Mouse (Mus musculus): ENCODE data around the gene Trim58. TPM values are rescaled to one million over a fixed set of nuclear protein-coding genes. Genes with fewer than 3 reads are reported as not detected.

Trim58 gene
- total and polyA plus RNA-seq, 2 experiments from 2014 or later, result 0.19 TPM; not detected in 1

DNA sequence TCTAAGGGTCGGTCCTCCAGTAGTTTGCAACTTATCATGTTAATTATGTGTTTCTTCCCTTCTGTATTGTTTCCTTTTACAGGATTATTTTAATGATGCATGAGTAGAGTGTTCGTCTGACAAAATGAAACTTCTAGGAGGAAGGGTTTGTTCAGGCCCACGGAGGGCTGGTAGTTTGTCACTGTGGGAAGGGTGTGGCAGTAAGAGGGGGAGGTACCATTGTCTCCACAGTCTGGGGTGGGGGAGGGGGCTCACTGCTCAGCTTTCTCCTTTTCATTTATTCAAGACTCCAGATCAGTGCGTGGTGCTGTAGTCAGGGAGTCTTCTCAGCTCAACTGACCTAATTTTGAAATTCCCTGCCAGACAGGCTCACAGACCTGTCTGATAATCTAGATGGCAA, 14.1 kb upstream of the Trim58 start:
- WGBS, result 46% methylated on average over 4 of the region's 4 CpGs
- ATAC-seq (no peak), DNase-seq (no peak)
- no peaks in the 10 kb centered on the region for H3K27me3 ChIP-seq (ENCODE audit: insufficient read depth, low read length)
- H3K4me3 ChIP-seq (ENCODE audit: low read depth, low read length), result no peak overlapping the region
- no peaks in the 10 kb centered on the region for H3K9me3 ChIP-seq (ENCODE audit: low read length)
- H3K4me1 ChIP-seq (ENCODE audit: insufficient read depth), result no peaks in the 10 kb centered on the region
- no peak for TF ChIP-seq CTCF (IDR thresholded peaks at IDR 0.05; ENCODE audit: low read depth)
- no peak overlapping the region for H3K9ac ChIP-seq
- H3K36me3 ChIP-seq (ENCODE audit: insufficient read depth), result no peaks in the 10 kb centered on the region
- no peak overlapping the region for H3K4me2 ChIP-seq (ENCODE audit: low read depth)
- H3K27ac ChIP-seq (ENCODE audit: low read depth, low read length), result no peak overlapping the region

DNA sequence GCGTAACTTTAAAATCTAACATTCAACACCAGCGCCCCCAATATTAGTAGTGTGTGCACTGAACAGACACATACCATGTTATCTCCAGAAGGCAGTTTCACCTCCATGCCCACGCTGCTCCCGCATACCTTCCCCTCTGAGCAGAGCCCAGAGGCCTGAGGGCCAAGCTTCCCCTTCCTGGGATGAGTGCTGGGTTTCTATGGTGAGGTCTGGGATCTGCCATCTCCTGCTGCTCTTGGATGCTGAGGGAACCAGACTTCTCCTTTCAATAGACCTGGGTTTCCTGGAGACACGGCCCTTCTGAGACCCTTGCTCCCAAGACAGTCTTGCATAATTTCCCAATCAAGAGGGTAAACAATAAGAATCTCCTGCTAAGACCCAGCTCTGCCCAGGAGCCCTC, 9.9 kb upstream of the Trim58 start, which contains the start of gene Olfr323:
Gene Olfr323 (minus strand): TSS at position 101 of the 400 bp plus-strand sequence.
- no peak within 1 kb of the TSS for H3K4me3 ChIP-seq (ENCODE audit: low read depth, low read length)
- ATAC-seq (no peak), DNase-seq (no peak)
- no peak within 1 kb of the TSS for H3K9ac ChIP-seq
- H3K9me3 ChIP-seq (ENCODE audit: low read length), result no peaks in the 10 kb centered on the region
- H3K27me3 ChIP-seq (ENCODE audit: insufficient read depth, low read length), result no peaks in the 10 kb centered on the region
- no peak within 1 kb of the TSS for H3K4me2 ChIP-seq (ENCODE audit: low read depth)
- WGBS, result 75% methylated on average over 5 of the region's 5 CpGs
- no peak for TF ChIP-seq CTCF (IDR thresholded peaks at IDR 0.05; ENCODE audit: low read depth)
- no peak within 1 kb of the TSS for H3K27ac ChIP-seq (ENCODE audit: low read depth, low read length)
- H3K4me1 ChIP-seq (ENCODE audit: insufficient read depth), result no peaks in the 10 kb centered on the region
- no peaks in the 10 kb centered on the region for H3K36me3 ChIP-seq (ENCODE audit: insufficient read depth)

DNA sequence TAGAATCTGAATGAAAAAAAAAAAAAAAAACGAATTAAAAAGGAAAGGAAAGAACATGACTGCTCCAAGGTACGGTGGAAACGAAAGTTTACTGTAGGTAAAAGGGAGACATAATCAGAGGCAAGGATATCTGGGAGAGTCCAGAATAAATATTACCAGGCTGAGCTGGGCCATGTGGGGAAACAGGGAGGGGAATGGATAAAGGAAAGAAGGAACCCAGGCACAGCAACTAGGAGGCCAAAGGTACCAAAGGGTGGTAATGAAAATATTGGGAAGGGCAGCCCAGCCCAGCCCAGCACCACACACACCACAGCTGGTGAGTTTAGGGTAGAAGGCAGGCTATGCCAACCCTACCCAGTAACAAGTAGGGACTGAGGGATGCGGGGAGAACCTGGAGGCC, 5.4 kb upstream of the Trim58 start:
- Histone ChIP-seq H3K9me3 (ENCODE audit: low read length) (no peaks in the 10 kb centered on the region), H3K4me2 (ENCODE audit: low read depth) (no peak overlapping the region), H3K4me1 (ENCODE audit: insufficient read depth) (no peaks in the 10 kb centered on the region), H3K36me3 (ENCODE audit: insufficient read depth) (no peaks in the 10 kb centered on the region), H3K4me3 (ENCODE audit: low read depth, low read length) (no peak overlapping the region), H3K27me3 (ENCODE audit: insufficient read depth, low read length) (no peaks in the 10 kb centered on the region), H3K9ac (no peak overlapping the region), H3K27ac (ENCODE audit: low read depth, low read length) (no peak overlapping the region)
- 63% methylated on average over 4 of the region's 4 CpGs for WGBS
- TF ChIP-seq CTCF (IDR thresholded peaks at IDR 0.05; ENCODE audit: low read depth), result no peak
- no peak for ATAC-seq
- DNase-seq, result no peak

DNA sequence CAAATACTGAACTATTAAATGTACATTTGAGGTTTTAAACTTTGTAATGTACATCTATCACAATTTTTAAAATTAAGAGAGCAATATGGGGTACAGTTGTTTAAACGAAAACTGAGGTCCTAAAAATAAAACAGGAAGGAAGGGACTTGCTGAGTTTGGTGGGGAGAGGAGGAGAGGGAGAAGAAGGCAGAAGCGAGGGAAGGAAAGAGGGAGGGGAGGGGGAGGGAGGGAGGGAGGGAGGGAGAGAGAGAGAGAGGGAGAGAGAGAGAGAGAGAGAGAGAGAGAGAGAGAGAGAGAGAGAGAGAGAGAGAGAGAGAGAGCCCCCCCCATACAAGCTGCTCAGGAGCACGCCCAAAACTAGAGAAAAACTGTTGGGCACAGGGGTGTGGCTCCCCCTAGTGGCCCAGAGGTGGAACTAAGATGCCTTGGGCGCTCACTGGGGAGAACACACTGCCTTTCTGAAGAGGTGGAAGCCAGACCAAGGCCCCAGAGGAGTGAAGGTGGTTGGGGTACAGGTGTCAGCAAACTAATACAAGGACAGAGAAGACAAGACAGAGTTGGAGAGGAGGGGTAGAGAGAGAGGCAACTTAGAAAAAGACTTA, 3.8 kb upstream of the Trim58 start:
- no peaks in the 10 kb centered on the region for H3K36me3 ChIP-seq (ENCODE audit: insufficient read depth)
- H3K27me3 ChIP-seq (ENCODE audit: insufficient read depth, low read length), result no peaks in the 10 kb centered on the region
- DNase-seq, result peak; percentile 68
- H3K4me1 ChIP-seq (ENCODE audit: insufficient read depth), result 0 out of 2 replicates have a peak, but pooled peaks cover 6% of the 10 kb centered on the region
- H3K27ac ChIP-seq (ENCODE audit: low read depth, low read length), result no peak overlapping the region
- no peak overlapping the region for H3K4me2 ChIP-seq (ENCODE audit: low read depth)
- peak; percentile 80 for TF ChIP-seq CTCF (IDR thresholded peaks at IDR 0.05; ENCODE audit: low read depth)
- H3K4me3 ChIP-seq (ENCODE audit: low read depth, low read length), result no peak overlapping the region
- H3K9ac ChIP-seq, result no peak overlapping the region
- WGBS, result 18% methylated on average over 3 of the region's 4 CpGs
- peak; percentile 66 for ATAC-seq
- H3K9me3 ChIP-seq (ENCODE audit: low read length), result no peaks in the 10 kb centered on the region

DNA sequence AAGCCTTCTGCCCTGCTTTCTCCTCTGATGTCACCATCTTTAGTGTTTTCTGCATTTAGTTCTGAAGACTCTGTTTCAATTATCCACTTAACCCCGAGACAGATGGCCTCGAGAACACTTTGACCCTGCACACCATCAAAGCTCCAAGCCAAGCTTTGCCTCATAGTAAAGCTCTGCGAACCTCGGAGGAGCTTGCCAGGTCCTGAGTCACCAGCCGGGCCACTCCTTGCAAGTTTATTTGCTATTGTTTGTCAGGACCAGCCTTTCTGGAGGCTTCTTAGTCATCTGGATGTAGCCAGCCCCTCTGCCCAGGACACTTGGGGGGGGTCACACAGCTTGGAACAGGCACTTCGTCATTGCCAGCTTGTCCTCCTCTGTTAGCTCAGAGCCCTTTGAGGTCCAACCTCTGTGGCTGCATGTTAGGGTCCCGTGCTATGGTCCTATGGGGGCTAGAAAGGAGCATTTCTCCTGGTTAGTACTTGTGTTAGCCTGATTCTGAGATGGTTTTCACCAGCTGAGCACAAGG, 2.0 kb upstream of the Trim58 start:
- Histone ChIP-seq H3K9me3 (ENCODE audit: low read length) (no peaks in the 10 kb centered on the region), H3K27ac (ENCODE audit: low read depth, low read length) (no peak overlapping the region), H3K4me3 (ENCODE audit: low read depth, low read length) (no peak overlapping the region), H3K4me1 (ENCODE audit: insufficient read depth) (0 out of 2 replicates have a peak, but pooled peaks cover 6% of the 10 kb centered on the region), H3K4me2 (ENCODE audit: low read depth) (no peak overlapping the region), H3K27me3 (ENCODE audit: insufficient read depth, low read length) (no peaks in the 10 kb centered on the region), H3K36me3 (ENCODE audit: insufficient read depth) (no peaks in the 10 kb centered on the region), H3K9ac (no peak overlapping the region)
- 63% methylated on average over 7 of the region's 7 CpGs for WGBS
- TF ChIP-seq CTCF (IDR thresholded peaks at IDR 0.05; ENCODE audit: low read depth), result no peak
- DNase-seq, result no peak
- ATAC-seq, result no peak

DNA sequence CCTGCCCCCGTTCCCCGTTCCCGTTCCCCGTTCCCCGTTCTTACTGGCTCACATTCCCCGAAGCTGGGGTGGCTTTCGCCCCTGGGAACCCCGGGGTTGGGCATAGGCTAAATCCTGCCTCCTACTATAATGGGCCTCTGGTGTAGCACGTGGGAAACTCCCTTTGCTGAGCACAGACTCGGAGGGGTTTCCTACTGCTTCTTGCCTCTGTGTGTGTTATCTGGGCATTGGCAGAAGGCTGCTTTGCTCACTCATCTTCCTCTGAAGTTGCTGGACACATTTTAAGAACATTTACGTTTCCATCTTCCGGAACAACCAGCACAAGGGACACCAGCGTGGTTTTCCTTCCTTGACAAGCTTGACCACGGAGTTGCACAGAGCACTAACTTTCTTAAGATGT, 792 bp downstream of the Trim58 start:
- H3K4me1 ChIP-seq (ENCODE audit: insufficient read depth), result 0 out of 2 replicates have a peak, but pooled peaks cover 6% of the 10 kb centered on the region
- no peaks in the 10 kb centered on the region for H3K36me3 ChIP-seq (ENCODE audit: insufficient read depth)
- ATAC-seq, result no peak
- H3K9ac ChIP-seq, result no peak overlapping the region
- DNase-seq, result no peak
- H3K27ac ChIP-seq (ENCODE audit: low read depth, low read length), result no peak overlapping the region
- 28% methylated on average over 14 of the region's 14 CpGs for WGBS
- H3K9me3 ChIP-seq (ENCODE audit: low read length), result no peaks in the 10 kb centered on the region
- no peak for TF ChIP-seq CTCF (IDR thresholded peaks at IDR 0.05; ENCODE audit: low read depth)
- no peaks in the 10 kb centered on the region for H3K27me3 ChIP-seq (ENCODE audit: insufficient read depth, low read length)
- H3K4me2 ChIP-seq (ENCODE audit: low read depth), result peak overlapping the region; percentile 83
- peak overlapping the region; percentile 36 for H3K4me3 ChIP-seq (ENCODE audit: low read depth, low read length)

DNA sequence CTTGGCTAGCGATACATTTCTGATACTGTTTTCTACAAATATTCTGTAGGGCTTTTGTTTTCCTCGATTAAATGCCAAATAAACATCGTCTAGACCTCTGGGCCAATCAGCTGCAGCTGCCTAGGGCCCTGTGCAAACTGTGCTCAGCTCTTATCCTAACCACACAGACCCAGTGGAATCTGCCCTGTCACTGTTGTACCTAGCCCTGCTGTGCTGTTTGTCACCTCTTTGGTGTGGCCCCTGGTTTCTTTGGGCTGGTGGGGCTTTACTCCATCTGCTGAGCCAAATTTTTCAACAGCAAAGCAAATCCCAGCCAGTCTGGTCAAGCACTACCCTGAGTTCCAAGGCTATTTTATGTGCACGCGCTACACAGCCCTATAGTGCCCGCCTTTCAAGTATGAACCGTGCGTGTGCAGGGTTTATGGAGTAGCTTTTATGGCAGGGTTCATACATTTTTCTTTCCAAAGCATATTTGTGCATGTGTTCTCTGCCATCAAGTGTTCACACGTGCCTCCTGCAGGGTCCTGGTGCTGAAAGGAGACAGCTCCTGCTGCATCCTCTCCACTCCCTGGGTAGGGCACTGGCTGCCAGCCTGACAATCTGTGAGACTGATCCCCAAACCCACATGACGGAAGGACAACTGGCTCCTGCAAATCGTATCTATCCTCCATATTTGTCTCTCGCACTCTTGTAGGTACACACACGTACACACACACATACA, 1.5 kb downstream of the Trim58 start:
- no peaks in the 10 kb centered on the region for H3K36me3 ChIP-seq (ENCODE audit: insufficient read depth)
- whole genome bisulfite sequencing, result 75% methylated on average over 13 of the region's 13 CpGs
- H3K27ac ChIP-seq (ENCODE audit: low read depth, low read length), result no peak overlapping the region
- no peak overlapping the region for H3K4me3 ChIP-seq (ENCODE audit: low read depth, low read length)
- no peak overlapping the region for H3K4me2 ChIP-seq (ENCODE audit: low read depth)
- DNase-seq (no peak), ATAC-seq (peak; percentile 29; the same call in 1 of the 2 replicates)
- H3K9ac ChIP-seq, result no peak overlapping the region
- 0 out of 2 replicates have a peak, but pooled peaks cover 6% of the 10 kb centered on the region for H3K4me1 ChIP-seq (ENCODE audit: insufficient read depth)
- TF ChIP-seq CTCF (IDR thresholded peaks at IDR 0.05; ENCODE audit: low read depth), result no peak
- no peaks in the 10 kb centered on the region for H3K27me3 ChIP-seq (ENCODE audit: insufficient read depth, low read length)
- no peaks in the 10 kb centered on the region for H3K9me3 ChIP-seq (ENCODE audit: low read length)

Data from forebrain, postnatal 0 days (tissue).